Mouse (Mus musculus): Measurements from ENCODE around the gene Iqca.

Iqca gene

DNA sequence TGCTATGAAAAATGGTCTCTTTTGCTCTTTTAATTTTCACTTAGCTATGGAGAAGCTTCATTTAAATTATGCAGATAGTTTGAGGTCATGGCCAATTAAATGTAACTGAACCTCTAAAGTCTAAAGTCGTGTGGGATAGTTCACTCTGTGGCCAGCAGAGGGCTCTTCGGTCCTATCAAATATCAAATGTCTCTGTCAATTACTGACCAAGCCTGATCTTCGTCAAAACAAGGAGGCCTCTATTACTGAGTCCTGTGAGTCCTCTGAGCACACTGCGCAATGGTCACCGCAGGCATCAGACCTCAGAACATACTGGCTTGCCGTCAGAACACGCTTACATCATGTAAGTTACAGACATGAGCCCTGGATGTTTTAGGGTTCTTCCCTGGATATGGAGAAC is 92.6 kb downstream of the Iqca start:
- DNase-seq (ENCODE audit: low read depth, low spot score), result no peak

DNA sequence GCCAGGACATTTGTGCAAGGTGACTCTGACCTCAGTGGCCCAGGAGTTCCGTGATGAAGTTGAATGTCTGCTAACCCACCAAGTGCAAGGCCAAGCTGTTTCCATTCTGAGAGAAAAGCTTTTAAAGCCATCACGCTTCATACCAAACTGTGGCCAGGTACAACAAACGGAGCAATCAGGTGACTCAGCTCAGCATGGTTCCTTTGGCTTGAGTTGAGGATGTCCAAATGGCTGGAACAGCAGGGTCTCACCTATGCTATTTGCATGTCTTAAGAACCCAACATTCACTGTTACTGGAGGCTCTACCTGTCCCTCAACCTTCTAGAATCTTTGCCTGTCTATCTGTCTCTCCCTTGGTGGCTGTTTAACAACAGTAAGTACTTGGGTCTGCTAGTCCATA is 93.1 kb downstream of the Iqca start:
- DNase-seq (ENCODE audit: low read depth, low spot score), result no peak

DNA sequence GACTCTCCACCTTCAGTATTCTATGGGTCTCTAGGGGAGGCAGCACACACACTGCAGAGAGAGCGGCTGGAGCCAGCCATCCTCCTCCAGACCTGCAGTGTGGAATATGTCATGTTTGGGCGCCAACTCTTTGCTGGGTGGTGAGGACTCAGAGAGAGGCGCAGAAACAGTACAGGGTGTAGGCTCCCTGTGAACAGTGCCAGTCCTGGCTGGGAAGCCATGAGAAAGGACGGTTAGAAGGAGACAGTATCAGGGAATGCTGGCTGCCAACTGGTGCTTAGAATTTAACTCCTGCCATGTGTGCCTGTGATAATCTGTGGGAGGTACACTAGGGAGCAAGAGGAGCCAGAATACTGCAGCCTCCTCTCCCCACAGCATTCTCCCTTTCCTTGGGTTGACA is 98.2 kb downstream of the Iqca start:
- DNase-seq (ENCODE audit: low read depth, low spot score), result no peak

DNA sequence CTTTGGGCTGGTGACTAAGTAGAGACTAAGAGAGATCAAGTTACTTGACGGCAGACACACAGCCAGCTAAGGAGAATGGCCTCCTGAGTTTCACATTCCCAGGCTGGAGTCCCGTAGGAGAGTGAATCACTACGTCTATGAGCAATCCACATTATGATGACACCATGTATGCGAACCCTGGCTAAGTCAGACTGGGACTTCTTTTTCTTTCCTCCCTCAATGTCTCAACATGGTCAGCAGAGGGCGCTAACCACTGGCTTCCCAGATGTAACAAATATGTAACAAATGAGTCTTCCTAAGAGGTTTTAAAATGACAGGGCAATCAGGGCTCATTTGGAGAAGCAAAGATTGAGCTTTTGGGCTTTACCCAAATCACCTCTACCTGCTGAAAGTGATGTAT is 101.9 kb downstream of the Iqca start:
- no peak for DNase-seq (ENCODE audit: low read depth, low spot score)

DNA sequence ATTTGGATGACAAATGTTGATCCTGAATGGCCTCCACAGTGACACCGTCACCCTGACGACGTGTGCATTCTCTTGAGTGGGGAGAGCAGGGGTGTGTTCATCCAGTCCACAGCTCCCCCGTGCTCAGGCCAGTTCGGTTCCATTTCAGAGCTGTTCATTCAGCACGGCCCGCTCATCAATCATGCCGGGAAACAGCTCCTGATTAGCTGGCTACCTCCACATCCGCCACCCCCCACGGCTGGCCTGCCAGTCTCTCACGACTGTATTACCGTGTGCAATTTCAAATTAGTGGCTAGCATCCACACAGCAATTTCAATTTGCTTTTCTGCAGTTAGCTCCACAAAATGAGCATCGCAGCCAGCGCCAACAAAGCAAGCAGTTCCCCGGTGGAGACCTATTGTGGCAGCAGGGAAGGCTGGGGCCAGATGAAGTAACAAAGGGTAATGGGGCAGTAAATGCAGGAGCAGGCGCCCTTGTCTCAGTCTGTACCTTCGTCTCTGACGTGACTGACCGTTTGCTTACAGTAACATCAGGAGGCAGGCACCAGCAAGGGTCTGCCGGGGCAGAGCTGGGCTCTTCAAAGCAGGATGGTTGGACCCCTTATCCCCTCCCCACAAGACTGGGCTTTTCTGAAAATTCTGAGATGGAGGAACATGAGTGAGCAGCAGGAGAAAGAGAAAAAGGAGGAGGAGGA is 103.0 kb downstream of the Iqca start:
- no peak for DNase-seq (ENCODE audit: low read depth, low spot score)

DNA sequence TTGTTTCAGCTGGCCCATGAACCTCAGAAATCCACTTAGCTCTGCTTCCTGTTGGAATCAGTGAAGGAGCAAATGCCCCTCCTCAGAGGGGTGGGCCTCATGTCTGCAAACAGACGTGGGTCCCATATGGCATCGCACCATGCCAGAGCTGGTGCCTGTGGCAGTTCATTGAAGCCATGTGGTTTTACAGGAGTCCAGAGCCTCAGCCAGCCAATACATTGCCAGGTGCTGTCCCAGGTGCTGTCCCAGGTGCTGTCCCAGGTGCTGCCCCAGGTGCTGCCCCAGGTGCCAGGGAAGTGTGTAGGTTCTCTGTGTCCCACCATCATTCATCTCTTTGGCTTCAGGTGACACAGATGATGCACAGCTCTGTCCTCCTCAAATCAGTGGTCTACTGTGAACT is 124.9 kb downstream of the Iqca start:
- DNase-seq (ENCODE audit: low read depth, low spot score), result no peak

DNA sequence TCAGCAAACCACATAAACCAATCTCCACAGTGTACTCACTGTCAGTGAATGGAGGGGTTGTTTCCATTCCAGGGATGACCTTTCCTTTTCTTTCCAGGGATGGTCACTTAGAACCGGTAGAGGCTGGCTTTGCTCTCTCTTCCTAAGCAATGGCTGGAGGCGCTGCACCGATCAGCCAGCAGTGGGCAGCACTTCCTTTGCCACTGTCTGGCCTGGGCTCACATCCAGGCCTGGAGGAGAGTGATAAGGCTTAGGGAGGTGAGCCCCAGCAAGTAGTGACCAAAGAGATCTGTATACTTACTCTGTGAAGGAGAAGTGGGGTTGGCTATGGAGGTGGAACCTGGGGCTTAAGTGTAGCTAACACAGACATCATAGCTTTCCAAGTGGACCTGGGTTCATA is 126.3 kb downstream of the Iqca start:
- DNase-seq (ENCODE audit: low read depth, low spot score), result no peak

DNA sequence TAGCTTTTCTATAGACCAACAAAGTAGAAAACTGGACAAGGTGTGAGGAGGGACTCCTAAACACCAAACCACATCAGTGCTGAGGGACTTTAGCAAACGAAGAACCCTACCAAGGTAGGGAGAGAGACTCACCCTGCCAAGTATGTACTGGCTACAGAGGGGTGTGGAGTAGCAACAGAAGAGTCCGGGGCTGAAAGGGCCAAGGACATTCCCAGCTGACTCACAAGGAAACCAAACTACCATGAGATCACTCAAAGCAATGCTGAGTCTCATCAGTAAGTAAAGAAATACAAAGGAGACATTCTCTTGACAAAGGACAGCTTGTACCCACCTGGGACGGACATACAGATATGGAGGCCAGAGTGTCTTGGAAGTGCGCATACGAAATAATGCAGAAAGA is 132.9 kb downstream of the Iqca start:
- DNase-seq (ENCODE audit: low read depth, low spot score), result no peak

DNA sequence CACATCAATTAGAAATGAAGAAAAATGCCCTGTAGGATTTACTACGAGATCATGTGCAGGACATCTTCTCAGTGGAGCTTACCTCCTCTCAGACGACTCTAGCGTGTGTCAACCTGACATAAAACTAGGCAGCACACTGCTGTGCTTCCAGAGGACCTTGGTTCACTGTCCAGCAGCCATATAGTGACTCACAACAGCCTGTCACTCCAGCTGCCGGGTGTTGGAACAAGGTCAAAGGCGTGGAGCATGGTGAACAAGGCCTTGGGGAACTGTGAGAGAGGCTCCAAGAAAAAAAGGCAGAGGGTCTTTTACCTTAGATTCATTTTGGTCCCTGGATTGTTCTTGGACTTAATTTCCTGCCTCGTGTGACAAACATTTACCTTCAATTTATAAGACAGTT is 135.1 kb downstream of the Iqca start:
- no peak for DNase-seq (ENCODE audit: low read depth, low spot score)

DNA sequence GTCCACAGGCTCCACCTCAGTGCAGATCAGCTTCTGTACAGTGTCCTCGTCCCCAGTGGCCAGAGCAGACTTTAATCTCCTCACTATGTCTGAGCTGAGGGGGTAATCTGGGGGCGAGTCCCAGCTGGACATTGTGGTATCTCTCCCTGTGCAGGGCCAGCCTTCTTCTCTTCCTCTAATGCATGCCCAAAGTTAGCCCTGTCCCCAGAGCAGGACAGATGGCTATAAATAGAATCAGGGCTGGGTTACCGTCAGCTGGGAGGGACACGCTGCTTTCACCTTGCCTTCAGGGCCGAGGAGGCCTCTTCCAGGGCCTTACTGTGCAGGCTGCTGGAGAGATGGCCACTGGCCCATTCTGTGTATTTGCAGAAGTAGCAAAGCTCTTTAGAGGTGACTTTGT is 138.8 kb downstream of the Iqca start, which contains the start of gene Asb18:
Gene Asb18 (minus strand): TSS at position 221 of the 400 bp plus-strand sequence.
- no peak for DNase-seq (ENCODE audit: low read depth, low spot score)

DNA sequence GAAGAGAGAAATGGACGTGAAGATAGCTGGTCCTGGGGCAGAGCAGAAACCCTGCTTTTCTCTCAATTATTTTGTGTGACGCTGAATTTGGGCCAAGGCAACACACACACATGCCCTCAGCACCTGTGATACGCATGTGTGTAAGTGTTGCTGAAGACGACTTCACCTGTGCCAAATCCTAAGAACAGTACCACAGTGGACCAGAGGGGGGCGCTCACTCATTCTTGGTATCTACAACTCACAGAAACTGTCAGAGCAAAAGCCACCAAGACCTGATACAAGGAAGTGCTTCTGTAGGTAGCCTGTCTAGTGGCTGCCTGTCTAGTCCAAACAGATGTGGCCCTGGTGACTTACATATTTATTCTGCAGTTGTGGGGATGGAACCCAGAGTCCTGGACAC is 139.9 kb downstream of the Iqca start:
- no peak for DNase-seq (ENCODE audit: low read depth, low spot score)

DNA sequence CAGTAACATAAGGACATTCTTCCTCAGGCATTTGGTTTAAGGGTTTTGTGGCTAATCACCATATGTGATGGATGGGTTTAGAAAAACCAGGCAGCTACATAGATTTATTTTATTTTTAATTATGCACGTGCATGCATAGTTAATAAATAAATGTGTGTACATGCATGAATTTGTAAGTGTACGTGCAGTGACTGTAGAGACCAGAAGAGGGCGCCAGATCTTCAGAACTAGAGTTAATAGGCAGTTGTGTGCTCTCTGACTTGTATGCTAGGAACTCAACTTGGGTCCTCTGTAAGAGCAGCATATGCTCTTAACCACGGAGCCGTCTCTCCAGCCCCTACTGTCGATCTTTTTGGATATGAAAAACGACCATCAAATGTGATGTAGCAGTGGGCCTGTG is 140.4 kb downstream of the Iqca start:
- DNase-seq (ENCODE audit: low read depth, low spot score), result no peak

DNA sequence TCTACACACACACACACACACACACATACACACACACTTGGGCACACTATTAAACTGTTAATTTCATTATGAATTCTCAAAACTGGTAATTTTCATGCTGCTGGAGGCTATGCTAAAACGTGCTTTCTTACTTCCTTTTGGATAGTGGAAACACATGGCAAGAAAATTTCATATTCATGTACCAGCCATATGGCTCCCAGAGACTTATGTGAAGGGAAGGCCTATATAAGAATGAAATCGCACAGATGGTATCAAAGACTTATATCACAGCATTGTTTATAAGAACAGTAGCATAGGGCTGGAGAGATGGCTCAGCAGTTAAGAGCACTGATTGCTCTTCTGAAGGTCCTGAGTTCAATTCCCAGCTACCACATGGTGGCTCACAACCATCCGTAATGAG is 141.0 kb downstream of the Iqca start:
- no peak for DNase-seq (ENCODE audit: low read depth, low spot score)

DNA sequence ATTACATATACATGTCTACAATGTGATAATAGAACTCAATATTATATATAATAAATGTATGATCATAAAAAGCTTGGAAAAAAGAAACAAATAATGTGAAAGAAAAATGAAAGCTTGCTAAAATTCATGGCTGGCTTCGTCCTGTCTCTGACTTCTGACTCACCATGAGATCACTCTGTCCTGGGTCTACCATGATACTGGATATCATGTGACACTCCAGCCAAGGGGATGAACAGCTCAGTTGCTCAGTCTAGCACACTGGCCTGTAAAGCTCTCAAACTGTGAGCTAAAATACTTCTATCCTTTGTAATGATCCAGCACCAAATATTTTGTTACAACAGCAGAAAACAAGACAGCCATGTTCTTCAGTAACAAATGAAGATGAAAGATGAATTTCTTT is 143.1 kb downstream of the Iqca start:
- DNase-seq (ENCODE audit: low read depth, low spot score), result no peak

DNA sequence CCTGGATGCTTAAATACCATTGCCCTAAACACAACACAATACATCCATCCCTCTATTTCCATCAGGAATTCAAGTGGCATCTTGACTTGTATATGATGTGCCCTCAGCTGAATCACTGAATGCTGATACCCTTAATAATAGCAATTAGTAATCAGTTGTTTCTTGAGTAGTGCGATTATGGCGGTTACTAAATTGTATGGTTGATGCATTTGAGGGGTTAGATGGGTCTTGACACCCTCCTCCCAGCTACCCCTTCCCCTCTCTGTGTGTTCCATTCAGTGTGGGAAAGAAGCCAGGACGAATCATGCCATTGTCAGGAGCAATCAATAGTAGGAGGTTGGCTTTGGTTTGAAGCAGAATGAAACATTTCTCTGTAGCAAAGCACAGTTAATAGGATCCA is 144.0 kb downstream of the Iqca start:
- no peak for DNase-seq (ENCODE audit: low read depth, low spot score)

DNA sequence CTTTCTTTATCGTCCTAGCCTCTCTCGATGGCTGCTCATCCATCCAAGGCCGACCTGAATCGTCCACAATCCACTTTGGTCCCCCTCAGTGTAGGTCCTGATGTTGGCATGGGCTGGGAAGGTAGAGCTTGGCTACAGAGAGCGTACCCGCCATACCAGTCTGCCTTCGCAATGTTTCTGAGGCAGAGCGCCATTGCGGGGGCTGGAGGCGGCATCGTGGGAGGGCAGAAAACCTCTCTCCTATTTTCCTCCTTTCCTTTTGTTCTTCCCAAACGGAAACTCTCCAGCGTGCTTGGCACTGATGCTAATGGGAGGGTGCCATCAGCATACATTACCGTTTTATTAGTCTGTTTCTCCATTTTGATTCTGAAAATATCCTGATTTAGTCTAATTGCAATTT is 146.5 kb downstream of the Iqca start:
- no peak for DNase-seq (ENCODE audit: low read depth, low spot score)

DNA sequence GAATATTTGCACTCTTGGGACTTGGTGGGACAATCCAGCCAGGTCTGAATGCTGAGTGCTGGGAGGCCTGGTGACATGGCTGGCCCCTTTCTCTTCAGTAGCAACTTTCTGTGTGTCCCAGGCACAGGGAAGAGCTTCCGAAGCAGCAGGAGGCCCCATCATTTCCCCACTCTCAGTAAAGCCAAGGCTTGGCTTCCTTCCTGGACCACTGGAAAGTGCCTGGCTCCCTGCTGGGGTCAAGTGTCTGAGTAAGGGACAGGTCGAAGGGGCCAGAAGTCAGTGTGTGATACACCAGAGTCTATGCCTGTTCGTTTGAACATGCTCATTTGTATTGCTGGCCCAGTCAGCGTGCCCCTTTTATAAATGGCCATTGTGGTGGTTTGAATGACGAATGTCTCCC is 152.2 kb downstream of the Iqca start:
- no peak for DNase-seq (ENCODE audit: low read depth, low spot score)

DNA sequence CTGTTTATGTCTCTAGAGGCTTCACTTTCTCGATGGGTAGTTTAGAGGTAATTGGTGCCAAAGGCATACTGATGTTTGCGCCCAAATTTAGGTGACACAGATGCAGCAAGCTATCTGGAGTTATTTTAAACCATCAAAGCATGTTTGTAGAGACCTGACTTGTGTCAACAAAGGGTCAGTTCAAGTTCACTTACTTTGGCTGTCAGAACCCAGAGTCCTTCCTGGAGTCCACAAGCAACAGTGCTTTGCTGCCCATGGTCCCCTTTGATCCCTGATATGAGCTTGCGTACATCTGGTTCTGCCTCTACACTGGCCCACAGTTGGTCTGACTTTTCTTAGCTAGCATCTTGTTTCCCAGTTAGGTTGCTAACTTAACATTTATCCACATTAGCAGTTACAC is 153.3 kb downstream of the Iqca start:
- DNase-seq (ENCODE audit: low read depth, low spot score), result no peak

DNA sequence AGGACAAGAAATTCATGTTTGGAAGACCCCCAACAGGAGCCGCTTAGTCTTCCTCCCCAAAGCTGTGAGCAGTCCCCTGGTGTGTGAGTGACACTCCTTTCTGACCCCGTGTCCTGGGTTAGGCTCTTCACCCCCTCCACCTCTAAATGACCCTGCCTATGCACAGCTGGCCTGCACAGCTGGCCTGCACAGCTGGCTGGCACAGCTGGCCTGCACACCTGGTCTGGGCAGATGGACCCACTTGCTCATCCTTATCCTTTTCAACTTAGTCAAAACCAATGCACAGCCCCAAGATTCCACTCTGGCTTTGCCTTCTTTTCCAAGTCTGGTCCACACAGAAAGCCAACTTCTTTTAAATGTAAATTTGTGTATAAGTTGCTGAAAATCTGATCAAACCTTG is 154.5 kb downstream of the Iqca start:
- no peak for DNase-seq (ENCODE audit: low read depth, low spot score)

DNA sequence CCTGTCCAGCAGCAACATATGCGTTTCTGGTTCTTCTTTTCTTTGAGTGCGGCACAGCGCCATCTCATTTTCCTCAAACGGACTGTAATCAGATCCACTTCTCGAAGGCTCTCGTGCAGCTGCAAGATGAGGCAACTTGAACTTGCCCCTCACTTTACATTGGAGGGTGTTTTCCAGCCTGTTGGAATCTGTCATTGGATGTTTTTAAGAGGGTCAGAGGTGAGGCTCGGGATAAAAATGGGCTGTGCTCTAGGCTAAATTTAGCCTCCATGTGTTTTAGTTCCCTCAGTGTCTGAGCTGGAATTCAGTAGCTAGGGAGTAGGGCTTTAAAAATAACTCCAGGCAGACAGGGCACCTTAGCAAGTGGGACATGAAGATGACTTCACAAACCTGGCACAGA is 155.1 kb downstream of the Iqca start:
- no peak for DNase-seq (ENCODE audit: low read depth, low spot score)

DNA sequence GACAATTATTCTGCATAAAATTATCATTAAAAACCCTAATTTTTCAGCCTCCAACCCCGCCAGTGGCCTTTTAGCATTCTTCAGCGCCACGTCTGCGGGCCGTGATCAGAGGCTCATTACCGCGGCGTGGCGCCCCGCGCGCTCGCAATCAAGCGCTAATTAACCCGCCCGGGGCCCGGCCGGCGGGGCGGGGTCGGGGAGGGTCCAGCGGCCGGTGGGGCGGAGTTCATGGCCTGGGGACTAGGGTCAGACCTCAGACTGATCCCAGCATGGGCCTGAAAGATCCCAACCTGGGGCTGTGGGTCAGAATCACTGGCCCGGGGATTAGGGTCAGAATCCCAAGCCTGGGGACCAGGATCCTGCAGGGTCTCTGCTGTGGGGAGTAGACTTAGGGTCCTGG is 160.9 kb downstream of the Iqca start:
- DNase-seq (ENCODE audit: low read depth, low spot score), result no peak
